Mouse (Mus musculus) liver, adult 2 months (tissue): ENCODE results near the gene Taf7l.

Experiments
- CTCF ChIP-seq: fragments of 200-500 bp; IDR thresholded peaks from 2 replicates; pipeline ENCODE4 v1.5.1; 2011; ENCODE audit warnings: low read depth, low read length, control low read depth
- POLR2A ChIP-seq: fragments of 200-500 bp; IDR thresholded peaks from 2 replicates; pipeline ENCODE4 v1.6.1; 2011; ENCODE audit warnings: low read length, control low read depth; ENCODE audit not compliant: insufficient read depth; ENCODE audit errors: extremely low read depth

DNA sequence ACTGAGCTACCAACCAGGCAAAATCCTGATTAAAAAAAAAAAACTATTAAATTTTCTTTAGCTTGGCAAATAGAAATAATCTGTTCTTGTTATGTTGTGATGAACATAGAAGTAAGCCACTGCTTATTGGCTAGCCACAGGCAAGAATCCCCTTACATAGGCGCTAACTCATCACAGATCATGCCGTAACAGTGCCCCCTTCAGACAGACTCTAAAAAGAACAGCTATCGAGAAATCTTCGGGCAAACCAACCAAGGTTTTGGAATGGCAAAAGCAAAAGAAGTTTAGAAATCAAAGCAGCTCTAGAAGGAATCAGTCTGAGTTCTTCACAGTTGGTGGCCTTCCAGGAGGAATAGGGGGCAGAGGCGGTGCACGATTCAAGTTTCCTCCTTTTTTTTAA lies 31.7 kb upstream of the Taf7l start:
- no peak for TF ChIP-seq POLR2A
- TF ChIP-seq CTCF = no peak
